In genomic region chr14:57363833-57364232, GRCm38 (mm10) we compare ENCODE assay signal across 22 mouse cellular contexts. TPM values are rescaled to one million over a fixed set of nuclear protein-coding genes. Genes with fewer than 3 reads are reported as not detected.
DNase-seq lines count a peak whose midpoint lies in the region; ATAC-seq and TF ChIP-seq lines count a peak whose summit lies in the region.
"Had no signal": no experiment of that assay in that cellular context is flagged by ENCODE, and none has a peak within 500 bp of the region (broad histone marks: within the 10 kb centered on the region; RNA-seq: fewer than 3 reads in every experiment).

No protein-coding gene starts in this region.

- no peak overlapping the region for H3K4me2 ChIP-seq in neural tube, embryonic 14.5 days (ENCODE audit: low read depth, low read length)
- H3K4me2 ChIP-seq in neural tube, embryonic 15.5 days, result no peak overlapping the region
- no peak overlapping the region for H3K4me2 ChIP-seq in stomach, postnatal 0 days (replicated peaks; ENCODE audit: low read depth)

- 88% methylated on average over 6 of the region's 6 CpGs for WGBS in neural tube, embryonic 14.5 days
- 88% methylated on average over 6 of the region's 6 CpGs for WGBS in neural tube, embryonic 15.5 days
- 77% methylated on average over 6 of the region's 6 CpGs for WGBS in stomach, postnatal 0 days

- no peak for TF ChIP-seq CTCF in stomach, postnatal 0 days (IDR thresholded peaks at IDR 0.05; ENCODE audit: low read depth)

- no peak overlapping the region for H3K4me3 ChIP-seq in neural tube, embryonic 14.5 days (ENCODE audit: low read depth, low read length)
- no peak overlapping the region for H3K4me3 ChIP-seq in neural tube, embryonic 15.5 days (replicated peaks)
- no peak overlapping the region for H3K4me3 ChIP-seq in stomach, postnatal 0 days (ENCODE audit: low read depth, low read length)
- H3K4me3 ChIP-seq: embryonic facial prominence, embryonic 13.5 days; embryonic facial prominence, embryonic 15.5 days; erythroblast, embryonic 14.5 days; forebrain, embryonic 12.5 days had no signal

- no peak overlapping the region for H3K9ac ChIP-seq in neural tube, embryonic 14.5 days (replicated peaks; ENCODE audit: low read depth, low read length)
- H3K9ac ChIP-seq in neural tube, embryonic 15.5 days (replicated peaks), result no peak overlapping the region
- H3K9ac ChIP-seq in stomach, postnatal 0 days (ENCODE audit: low read length), result no peak overlapping the region
- H3K9ac ChIP-seq: embryonic facial prominence, embryonic 13.5 days; embryonic facial prominence, embryonic 15.5 days; forebrain, embryonic 12.5 days had no signal

- peak; percentile 21 for DNase-seq in kidney, adult 18-20 months
- no peak for DNase-seq in kidney, postnatal 10 days
- DNase-seq in kidney, adult 9 months, result peak; percentile 66
- DNase-seq in kidney, postnatal 4 days, result no peak
- no peak for DNase-seq in stomach, postnatal 0 days (ENCODE audit: low spot score)
- DNase-seq: adrenal gland, adult 2 months; adrenal gland, postnatal 10 days; adrenal gland, postnatal 25 days; cerebellum, adult 11 months; cerebellum, adult 18-20 months; cerebellum, adult 8-10 months; cerebellum, adult 9-11 months; cerebellum, postnatal 14 days; cerebellum, postnatal 36 days had no signal

- no peaks in the 10 kb centered on the region for H3K27me3 ChIP-seq in neural tube, embryonic 14.5 days (ENCODE audit: control insufficient read depth, insufficient read depth, low read length)
- H3K27me3 ChIP-seq in neural tube, embryonic 15.5 days (replicated peaks), result no peaks in the 10 kb centered on the region
- no peaks in the 10 kb centered on the region for H3K27me3 ChIP-seq in stomach, postnatal 0 days (ENCODE audit: control insufficient read depth, insufficient read depth, low read length)
- H3K27me3 ChIP-seq: embryonic facial prominence, embryonic 15.5 days had no signal

- ATAC-seq in neural tube, embryonic 14.5 days (ENCODE audit: low read depth), result peak; percentile 28; the same call in 1 of the 2 replicates
- ATAC-seq in neural tube, embryonic 15.5 days (ENCODE audit: low FRiP score), result no peak
- ATAC-seq in stomach, postnatal 0 days (ENCODE audit: low FRiP score, low TSS enrichment), result no peak
- ATAC-seq: forebrain, embryonic 14.5 days had no signal

- H3K4me1 ChIP-seq in neural tube, embryonic 14.5 days (ENCODE audit: control insufficient read depth, insufficient read depth, low read length), result no peaks in the 10 kb centered on the region
- H3K4me1 ChIP-seq in neural tube, embryonic 15.5 days, result peaks cover 4% of the 10 kb centered on the region; the same call in 1 of the 2 replicates
- H3K4me1 ChIP-seq in stomach, postnatal 0 days (replicated peaks; ENCODE audit: control insufficient read depth, insufficient read depth), result no peaks in the 10 kb centered on the region

- no peak overlapping the region for H3K27ac ChIP-seq in neural tube, embryonic 14.5 days (ENCODE audit: low read depth, low read length)
- no peak overlapping the region for H3K27ac ChIP-seq in neural tube, embryonic 15.5 days (replicated peaks)
- no peak overlapping the region for H3K27ac ChIP-seq in stomach, postnatal 0 days (replicated peaks)
- H3K27ac ChIP-seq: embryonic facial prominence, embryonic 13.5 days; embryonic facial prominence, embryonic 15.5 days; forebrain, embryonic 10.5 days; forebrain, embryonic 12.5 days had no signal

- no peaks in the 10 kb centered on the region for H3K36me3 ChIP-seq in neural tube, embryonic 14.5 days (ENCODE audit: control insufficient read depth, insufficient read depth, low read length)
- no peaks in the 10 kb centered on the region for H3K36me3 ChIP-seq in neural tube, embryonic 15.5 days
- H3K36me3 ChIP-seq in stomach, postnatal 0 days (ENCODE audit: control insufficient read depth, insufficient read depth, low read length), result no peaks in the 10 kb centered on the region
- H3K36me3 ChIP-seq: embryonic facial prominence, embryonic 13.5 days; embryonic facial prominence, embryonic 15.5 days; forebrain, embryonic 10.5 days; forebrain, embryonic 12.5 days had no signal

- no peak for TF ChIP-seq EP300 in stomach, postnatal 0 days (optimal IDR thresholded peaks at IDR 0.05)

- H3K9me3 ChIP-seq in neural tube, embryonic 14.5 days (ENCODE audit: control insufficient read depth, low read length), result no peaks in the 10 kb centered on the region
- no peaks in the 10 kb centered on the region for H3K9me3 ChIP-seq in neural tube, embryonic 15.5 days (replicated peaks)
- no peaks in the 10 kb centered on the region for H3K9me3 ChIP-seq in stomach, postnatal 0 days (ENCODE audit: control insufficient read depth, low read length)
- H3K9me3 ChIP-seq: embryonic facial prominence, embryonic 13.5 days; embryonic facial prominence, embryonic 15.5 days; forebrain, embryonic 10.5 days; forebrain, embryonic 12.5 days had no signal

RNA-seq across cellular contexts. Expression of gene Cryl1, which starts 34.5 kb away (rescaled TPM):
- 9.2 and 9.7 TPM in 2 replicates for polyA plus RNA-seq in neural tube, embryonic 14.5 days (2014; fragmentation: Nextera tagmentation; extraction: Ambion mirVana)
- polyA plus RNA-seq in neural tube, embryonic 15.5 days (2015; fragmentation: Nextera tagmentation; extraction: Ambion mirVana), result 12.2 and 24.5 TPM in 2 replicates
- polyA plus RNA-seq in stomach, postnatal 0 days (2015; fragmentation: Nextera tagmentation; extraction: Ambion mirVana), result 49.8 and 51.3 TPM in 2 replicates

Comparison
In these comparisons a context has a peak if more than half of its experiments do, and no peak if none do; other contexts are left out.
1. DNase-seq: peak in kidney, adult 18-20 months (single experiment) and kidney, adult 9 months (single experiment); none in kidney, postnatal 10 days (single experiment), kidney, postnatal 4 days (0 of 2) and stomach, postnatal 0 days (single experiment).